Mouse (Mus musculus) lung, adult 2 months (tissue): ENCODE data around the gene Csf2rb2.

ENCODE experiments used
- CTCF ChIP-seq: fragments of 200-500 bp; IDR thresholded peaks from 2 replicates; pipeline ENCODE4 v1.5.1; 2011; ENCODE audit warnings: mild to moderate bottlenecking, low read length, control low read depth; ENCODE audit not compliant: insufficient read depth
- POLR2A ChIP-seq: fragments of 200-500 bp; IDR thresholded peaks from 2 replicates; pipeline ENCODE4 v1.6.1; 2011; ENCODE audit warnings: low read depth, mild to moderate bottlenecking, control low read depth, low read length, borderline replicate concordance; ENCODE audit errors: extremely low read depth

GRCm38 (mm10) chr15:78244695-78245492 is 60.6 kb downstream of the Csf2rb2 start, which contains the start of gene Ncf4:
- TF ChIP-seq POLR2A, result no peak
- no peak for TF ChIP-seq CTCF
